Mouse (Mus musculus): ENCODE data around the gene Prtg. TPM values are rescaled to one million over a fixed set of nuclear protein-coding genes. Genes with fewer than 3 reads are reported as not detected.

Prtg gene
- total RNA-seq, 2 experiments from 2014 or later = 0.17 TPM; not detected in 1

DNA sequence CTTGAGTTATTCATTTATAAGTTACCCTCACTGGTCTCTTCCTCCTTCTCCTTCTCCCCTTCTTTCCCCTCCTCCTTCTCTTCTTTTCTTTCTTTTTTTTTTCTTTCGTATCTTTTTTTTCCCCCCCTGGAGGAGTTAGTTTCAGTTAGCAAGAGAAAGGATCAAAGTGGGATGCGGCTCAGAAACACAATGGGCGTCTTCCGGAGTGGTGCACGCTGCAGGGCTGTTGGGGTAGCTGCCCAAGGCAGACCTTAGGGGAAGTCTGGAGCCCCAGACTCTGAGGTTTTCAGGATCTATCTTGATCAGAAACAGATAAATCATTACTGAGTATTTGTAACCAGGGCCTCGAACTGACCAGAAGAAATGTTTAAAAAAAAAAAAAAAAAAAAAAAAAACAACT, 1.5 kb downstream of the Prtg start:
- ATAC-seq (replicated peaks; ENCODE audit: poor library complexity, severe bottlenecking) = 0 out of 2 replicates have a peak, but pooled peaks have one; percentile 34

DNA sequence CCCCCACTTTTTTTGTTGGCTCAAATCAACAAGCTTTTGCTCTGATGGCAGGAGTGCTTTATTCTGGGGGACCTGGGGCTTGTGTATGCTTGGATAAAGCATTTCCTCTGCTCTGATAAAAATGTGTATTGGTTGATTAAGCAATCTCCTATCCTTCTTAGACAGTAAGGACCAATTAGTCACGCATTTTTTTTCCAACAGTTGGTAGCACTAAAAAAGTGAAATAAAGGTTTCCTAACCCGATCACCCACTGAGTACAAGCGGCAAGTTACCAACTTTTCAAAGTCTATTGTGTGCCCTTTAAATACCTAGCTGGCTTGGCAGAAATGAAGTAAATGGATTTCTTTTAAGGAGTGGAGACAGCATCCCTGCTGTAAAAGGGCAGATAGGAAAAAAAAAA, 1.9 kb downstream of the Prtg start:
- ATAC-seq (replicated peaks; ENCODE audit: poor library complexity, severe bottlenecking) = no peak

DNA sequence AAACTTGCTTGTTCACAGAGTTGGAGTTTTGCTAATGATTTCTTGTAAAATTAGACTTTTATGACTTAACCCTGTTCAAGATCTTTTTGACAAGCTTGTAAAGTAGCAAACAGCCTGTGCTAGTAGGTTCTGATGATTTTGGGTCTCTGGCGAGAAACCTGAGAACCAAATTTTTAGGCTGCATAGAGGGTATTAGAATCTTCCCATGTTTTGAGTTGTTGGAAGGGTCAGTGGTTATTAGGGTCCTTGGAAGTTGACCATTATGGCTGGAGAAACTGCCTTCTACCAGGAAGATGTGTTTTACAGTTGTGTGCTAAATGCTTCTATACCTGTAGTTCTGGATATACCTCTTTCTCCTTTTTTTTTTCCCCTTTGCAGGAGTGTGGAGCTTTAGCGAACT, 2.4 kb downstream of the Prtg start:
- no peak for ATAC-seq (replicated peaks; ENCODE audit: poor library complexity, severe bottlenecking)

DNA sequence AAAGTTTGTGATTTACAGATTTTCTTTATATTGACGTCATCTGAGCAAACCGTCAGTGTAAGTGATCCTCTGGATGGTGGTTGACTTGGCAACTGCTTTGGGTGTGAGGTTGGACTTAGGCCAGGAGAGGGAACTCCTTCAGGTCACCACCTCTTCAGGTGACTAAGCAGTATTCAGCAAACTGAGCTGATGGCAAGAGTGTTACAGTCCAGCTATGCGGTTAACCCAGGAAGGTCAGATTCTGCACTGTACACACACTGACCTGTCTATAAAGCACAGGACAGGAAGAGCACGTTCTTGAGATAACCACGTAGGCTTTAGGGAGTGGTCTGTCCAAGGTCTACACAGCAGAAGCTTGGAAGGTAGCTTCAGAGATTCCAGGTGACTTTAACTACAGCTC, 3.9 kb downstream of the Prtg start:
- ATAC-seq (replicated peaks; ENCODE audit: poor library complexity, severe bottlenecking) = no peak

DNA sequence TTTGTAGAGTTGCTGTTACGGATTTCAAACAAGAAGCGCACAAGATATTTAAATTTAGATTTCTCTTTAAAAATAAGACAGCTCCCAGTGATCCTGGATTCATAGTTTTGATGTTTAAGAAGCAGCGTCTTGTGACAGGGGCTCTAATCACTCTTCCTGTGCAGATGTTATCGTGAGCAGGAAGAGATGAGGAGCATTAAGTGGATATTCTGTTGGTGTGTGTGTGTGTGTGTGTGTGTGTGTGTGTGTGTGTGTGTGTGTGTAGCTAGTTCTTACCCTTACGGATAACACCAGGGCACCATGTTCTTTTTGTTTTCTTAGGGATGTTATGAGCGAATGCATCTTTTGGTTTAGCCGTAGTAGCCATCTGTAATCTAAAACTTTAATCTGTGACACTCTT, 5.4 kb downstream of the Prtg start:
- ATAC-seq (replicated peaks; ENCODE audit: poor library complexity, severe bottlenecking) = no peak

DNA sequence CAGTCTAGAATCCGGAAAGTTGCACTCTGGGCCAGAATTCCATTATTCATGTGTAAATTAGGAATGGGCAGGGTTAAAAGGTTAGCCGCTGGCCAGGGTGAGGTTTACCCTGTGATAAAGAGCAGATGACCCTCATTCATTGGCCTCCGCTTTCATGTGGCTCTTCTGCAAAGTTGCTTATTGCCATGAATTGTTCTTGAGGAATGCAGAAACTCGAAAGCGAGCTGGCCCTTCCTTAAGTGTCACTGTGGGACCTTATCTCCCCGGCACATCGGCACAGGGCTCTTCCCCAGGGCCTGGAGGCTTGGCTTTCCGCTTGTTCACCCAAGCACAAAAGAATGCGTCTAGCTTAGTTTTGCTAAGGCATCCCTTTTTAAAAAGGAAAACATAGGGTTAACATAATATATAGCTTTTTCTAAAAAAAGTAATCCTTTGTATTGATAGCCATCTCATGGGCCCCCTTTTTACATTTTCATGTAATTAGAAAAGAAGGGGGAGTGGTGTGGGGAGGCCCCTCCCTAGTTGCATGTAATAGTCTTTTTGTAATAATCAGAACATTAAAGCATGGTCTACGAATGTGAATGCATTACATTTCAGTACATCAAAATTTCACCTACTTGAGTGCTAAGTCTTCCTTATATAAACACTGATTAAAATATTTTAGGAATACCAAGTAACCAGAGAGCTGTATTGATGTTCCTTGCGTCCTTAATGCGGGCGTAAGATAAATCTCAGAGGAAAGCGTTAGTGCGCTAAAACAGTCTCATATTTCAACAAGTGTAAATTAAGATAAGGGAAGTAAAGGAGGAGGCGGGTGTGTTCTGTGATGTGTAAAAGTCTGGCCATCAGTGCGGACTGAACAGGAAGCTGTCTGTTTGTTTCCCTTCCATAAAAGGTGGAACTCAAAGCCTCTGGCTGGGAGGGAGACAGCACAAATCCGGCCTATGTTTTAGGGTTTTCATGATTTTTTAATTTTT, 6.2 kb downstream of the Prtg start:
- peak; percentile 75 for ATAC-seq (replicated peaks; ENCODE audit: poor library complexity, severe bottlenecking)

DNA sequence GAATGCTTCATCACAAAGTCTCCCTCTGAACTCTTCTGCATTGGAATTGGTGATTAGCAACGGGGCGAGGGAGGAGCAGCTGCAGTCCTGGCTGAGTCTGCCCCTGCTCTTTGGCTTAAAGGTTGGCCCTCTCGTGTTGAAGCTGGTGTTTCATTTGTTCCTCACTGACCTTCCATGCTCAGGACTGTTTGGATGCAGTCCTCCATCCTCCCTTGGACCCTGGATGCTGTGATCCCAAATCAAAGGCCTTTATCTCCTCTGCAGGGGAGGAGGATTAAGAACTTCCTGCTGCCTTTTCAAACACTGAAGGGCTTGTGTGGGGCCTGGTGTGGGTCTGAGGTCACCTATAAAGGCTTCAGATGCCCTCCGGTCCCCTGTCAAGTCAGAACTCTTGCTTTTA, 18.8 kb downstream of the Prtg start:
- ATAC-seq (replicated peaks; ENCODE audit: poor library complexity, severe bottlenecking) = no peak

DNA sequence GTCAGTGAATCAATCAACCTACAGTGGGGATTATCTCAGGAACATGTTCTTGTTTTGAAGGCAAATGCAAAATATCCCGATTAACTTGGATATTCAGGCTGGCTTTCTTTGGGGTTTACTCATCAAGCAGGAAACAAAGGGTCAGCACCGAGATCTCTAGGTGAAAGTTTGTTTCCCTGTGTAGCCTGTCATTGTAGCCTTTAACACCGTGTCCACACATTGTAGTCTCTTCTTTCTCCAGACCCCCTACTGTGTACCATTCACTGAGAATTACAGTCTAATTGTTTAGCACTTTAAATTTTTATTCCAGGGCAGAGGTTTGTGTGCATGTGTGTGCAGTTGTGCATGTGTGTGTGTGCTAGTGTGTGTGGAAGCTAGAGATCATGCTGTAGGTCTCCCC, 19.3 kb downstream of the Prtg start:
- no peak for ATAC-seq (replicated peaks; ENCODE audit: poor library complexity, severe bottlenecking)

DNA sequence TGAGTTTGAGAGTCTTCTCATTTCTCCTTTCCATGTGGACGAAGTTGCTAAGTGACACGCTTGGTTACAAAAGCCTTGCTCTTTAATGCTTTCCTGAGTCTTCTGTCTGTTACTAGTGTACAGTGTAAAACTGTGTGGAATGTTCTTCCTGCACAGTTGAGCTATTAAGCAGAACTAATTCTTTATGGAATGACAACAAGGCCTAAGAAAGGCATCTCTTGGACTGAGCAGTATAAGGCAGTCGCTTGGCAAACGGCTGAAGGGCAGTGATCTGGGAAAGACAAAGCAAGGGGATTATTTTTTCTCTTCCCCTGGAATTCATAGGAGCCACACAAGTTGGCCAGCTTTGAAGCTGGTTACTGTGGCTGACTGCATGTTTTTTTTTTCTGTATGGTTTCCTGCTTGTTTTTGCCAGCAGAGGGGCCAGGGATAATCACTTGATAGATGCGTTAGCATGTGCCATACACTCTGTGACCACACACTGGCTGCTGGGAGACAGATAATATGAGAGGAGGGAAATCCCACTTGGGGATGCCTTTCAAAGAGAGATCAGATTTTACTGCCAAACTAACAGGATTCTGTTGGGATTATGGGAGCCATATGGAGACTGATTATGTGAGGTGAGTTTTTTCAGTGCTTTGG, 22.1 kb downstream of the Prtg start:
- ATAC-seq (replicated peaks; ENCODE audit: poor library complexity, severe bottlenecking) = no peak

DNA sequence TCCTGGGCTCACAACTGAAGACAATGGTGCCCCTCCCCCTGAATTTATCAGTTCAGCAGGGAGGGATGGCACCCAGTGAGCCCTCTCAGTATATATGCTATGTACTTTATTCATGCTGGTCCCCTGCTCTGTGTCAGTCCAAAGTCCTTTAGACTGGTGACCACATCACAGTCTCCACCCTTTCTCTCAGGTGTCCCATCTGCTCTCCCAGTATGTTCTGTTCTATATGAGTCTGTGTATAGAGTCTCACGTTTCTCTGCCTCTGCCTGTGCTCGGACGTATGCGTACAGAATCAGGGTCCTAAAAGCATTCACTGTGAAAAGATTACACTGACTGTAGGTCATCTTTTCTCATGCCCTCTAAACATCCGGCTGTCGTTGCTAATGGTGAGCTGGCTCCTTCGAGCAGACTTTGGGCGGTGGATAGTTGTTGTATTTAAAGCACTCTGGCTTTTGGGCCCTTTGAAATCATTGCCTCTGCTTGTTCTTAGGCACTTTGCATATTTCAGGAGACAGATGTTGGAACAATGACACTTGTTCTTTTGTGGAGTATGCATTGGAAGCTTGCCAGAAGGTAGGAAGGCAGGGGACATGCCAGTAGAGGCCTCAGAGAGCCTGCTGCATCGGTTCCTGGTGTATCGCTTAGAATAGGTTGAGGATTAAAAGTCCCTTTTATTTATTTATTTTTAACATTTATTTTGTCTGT, 27.5 kb downstream of the Prtg start:
- no peak for ATAC-seq (replicated peaks; ENCODE audit: poor library complexity, severe bottlenecking)

DNA sequence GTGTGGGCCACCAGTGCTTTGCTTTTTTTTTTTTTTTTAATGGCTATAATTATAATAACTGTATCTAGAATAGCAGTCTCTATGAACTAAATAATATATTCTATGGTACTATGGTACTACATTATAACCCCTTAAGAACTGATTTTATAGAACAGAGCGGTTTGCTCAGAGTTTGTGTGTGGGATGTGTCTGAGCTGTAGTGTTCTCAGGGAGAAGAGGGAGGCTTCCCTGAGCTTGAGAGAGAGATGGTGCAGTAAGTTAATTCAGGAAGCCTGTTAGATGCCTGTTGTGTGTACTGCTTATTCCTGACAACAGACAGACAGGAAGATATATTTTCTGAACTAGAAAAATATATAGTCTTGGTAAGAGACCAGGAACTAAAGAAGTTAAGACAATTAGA, 28.3 kb downstream of the Prtg start:
- ATAC-seq (replicated peaks; ENCODE audit: poor library complexity, severe bottlenecking) = no peak

DNA sequence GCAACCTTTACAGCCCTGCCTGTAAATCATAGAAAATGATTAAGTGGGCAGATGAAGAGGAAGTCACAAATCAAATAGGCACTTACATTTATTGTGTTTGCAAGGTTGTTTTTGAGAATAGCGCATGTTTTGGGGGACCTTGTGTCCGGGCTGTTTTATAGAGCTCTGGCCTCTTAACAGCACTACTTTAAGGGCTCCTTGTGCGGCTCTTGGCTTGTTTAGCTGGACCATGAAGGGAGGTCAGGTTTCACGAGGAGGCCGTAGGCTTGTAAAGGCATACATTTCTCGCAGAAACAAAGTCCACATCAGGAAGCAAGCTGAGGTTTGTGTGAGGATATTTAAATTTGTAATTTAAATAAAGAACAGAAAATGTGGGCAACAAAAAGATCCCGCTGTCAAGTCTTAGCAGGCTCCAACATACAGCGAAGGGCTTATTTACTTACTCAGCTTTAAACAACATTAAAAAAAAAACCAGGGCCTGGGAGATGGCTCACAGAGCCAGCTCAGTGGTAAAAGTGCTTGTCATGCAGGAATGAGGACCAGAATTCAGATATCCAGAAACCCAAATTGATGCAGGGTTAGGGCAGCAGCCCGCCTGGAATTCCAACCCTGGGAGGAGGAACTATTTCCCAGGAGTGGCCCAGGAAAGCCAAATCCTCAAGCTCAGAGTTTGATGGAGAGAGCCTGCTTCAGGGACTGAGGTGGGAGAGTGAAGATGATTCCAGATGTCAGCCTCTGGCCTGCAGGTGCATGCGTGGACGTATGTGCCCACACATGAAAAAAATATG, 30.2 kb downstream of the Prtg start:
- no peak for ATAC-seq (replicated peaks; ENCODE audit: poor library complexity, severe bottlenecking)

DNA sequence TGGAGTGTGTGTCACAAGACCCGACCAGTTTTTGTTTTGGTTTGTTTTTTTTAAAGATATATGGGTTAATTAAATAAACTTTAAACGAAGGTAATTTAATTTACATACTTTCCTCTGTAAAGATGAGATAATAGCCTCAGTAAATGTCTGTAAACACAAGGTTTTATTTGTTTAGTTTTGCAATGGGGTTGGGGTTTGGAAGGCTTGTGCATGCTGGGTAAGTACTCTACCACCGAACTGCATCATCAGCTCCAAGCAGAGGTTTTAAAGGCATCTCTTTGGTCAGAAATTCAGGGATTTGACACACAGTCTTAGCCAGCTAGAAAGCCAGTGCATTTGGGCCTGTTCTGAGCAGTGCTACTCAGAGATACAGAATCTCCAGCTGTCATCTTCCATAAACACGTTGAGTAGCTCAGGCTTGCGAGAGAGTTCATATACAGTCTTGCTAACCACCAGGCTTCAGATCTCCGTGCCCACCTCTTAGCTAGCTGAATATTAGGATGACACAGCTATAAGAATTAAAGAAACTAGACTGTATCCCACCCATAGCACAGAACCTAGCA, 31.0 kb downstream of the Prtg start:
- ATAC-seq (replicated peaks; ENCODE audit: poor library complexity, severe bottlenecking) = no peak

DNA sequence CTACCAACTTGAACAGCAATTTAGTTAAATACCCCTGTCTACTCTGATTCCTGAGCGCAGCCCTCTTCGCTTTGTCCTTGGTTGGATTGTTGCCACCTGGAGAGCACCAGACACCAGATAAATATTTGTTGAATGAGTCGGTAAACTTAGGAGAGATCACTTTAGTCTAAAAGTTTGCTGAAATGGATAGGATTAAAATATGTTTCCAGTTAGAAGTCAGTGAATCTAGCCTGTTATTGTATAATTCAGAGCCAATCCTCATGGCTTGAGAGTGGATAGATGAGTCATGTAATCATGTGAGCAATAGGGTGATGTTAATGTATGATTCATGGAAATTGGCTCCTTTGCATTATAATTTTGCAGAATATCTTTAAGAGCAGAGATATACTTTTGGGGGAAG, 31.6 kb downstream of the Prtg start:
- ATAC-seq (replicated peaks; ENCODE audit: poor library complexity, severe bottlenecking) = no peak

DNA sequence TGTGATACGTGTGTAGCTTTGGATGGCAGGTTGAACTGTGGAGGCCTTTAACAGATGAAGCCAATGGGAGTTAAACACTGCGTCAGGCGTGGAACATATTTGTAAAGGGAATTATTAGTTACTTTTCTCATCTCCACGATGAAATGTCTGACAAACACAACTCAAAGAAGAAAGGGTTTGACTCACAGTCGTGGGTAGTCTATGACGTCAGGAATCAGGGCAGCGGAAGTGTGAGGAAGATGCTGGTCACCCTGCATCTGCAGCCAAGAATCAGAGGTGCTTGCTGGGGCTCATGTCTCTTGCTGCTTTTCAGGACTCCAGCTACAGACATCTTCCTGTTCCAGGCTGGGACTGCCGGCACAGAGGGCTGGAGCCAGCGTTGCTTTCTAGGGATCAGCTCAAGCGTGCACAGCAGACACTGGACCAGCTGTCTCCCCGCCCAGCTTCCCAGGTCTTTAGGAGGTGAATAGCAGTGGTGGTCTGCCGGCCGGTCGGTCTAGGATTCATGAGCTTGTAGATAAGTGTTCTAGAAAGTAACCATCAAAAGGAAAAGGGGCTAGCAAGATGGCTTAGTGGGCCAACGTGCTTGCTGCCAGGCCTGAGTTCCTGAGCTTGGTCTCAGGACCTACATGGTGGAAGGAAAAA, 32.8 kb downstream of the Prtg start:
- ATAC-seq (replicated peaks; ENCODE audit: poor library complexity, severe bottlenecking) = no peak

DNA sequence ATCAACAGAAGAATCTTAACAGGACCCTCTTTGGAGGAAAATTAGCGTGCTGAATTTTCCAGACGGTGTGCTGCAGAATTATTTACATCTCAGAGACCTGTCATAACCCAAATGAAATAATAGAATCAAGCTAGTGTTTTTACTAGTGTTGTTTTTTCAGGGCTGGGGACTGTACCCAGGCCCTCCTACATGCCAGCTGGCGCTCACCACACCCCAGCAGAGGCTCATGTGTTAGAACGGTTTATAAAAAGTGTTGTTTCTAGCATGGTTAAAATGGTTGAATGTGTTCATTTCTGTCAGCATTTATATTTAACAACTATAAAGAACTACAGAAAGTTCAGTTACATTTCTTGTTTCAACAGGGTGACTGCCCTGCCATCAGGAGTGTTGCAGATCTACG, 37.8 kb downstream of the Prtg start:
- ATAC-seq (replicated peaks; ENCODE audit: poor library complexity, severe bottlenecking) = no peak

DNA sequence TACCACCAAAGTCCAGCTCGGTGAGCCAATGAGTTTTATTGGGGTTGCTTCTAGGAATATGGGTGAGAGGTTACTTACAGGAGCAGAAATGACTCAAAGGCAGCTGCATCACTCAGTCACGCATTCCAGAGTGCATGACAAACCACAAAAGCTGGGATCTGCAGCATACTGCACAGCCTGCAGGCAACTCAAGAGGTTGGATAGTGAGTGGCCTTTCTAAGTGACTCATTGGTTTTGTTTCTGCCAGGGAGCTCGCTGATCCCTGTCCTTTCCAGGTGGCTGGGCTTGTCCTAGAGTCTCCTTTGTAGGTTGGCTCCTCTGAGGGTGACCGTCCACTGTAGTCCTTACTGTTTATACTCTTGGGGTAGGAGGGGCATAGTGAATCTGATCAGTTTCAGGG, 39.5 kb downstream of the Prtg start:
- ATAC-seq (replicated peaks; ENCODE audit: poor library complexity, severe bottlenecking) = no peak

DNA sequence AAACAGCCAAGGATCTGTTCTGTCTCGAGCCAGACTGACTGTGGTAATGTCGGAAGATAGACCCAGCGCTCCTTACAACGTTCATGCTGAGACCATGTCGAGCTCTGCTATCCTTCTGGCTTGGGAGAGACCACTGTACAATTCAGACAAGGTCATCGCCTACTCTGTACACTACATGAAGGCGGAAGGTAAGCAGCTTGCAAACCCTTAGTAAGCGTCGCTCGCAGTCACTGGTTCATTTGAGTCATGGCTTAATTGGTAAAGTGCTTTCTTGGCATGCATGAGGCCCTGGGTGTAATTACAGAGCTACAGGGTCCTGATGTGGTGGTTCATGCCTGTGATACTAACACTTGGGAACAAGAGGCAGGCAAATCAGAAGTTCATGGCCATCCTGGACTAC, 44.9 kb downstream of the Prtg start:
- no peak for ATAC-seq (replicated peaks; ENCODE audit: poor library complexity, severe bottlenecking)

DNA sequence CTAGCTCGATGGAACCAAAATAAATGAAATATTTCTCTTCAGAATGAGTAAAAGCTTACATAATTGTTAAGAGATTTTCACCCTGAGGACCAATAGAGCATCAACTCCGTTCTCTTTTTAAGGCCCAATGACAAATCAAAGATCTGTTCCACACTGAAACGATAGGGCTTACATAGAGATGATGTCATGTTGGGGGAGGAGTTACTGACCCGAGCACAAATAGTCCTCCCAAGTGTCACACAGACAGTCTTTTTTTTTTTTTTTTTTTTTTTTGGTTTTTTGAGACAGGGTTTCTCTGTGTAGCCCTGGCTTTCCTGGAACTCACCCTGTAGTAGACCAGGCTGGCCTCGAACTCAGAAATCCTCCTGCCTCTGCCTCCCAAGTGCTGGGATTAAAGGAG, 45.3 kb downstream of the Prtg start:
- ATAC-seq (replicated peaks; ENCODE audit: poor library complexity, severe bottlenecking) = no peak

All from granulocyte monocyte progenitor cell, adult 5-6 weeks (primary cell).